Mouse (Mus musculus) lung, postnatal 0 days (tissue): ENCODE results near the gene Clip1. TPM values are rescaled to one million over a fixed set of nuclear protein-coding genes. Genes with fewer than 3 reads are reported as not detected.

ENCODE experiments used
- ATAC-seq: fragments of 200-750 bp; cut with Nextera tagmentation; 2 replicates; pipeline ENCODE4 v1.8.0; 2017; ENCODE audit warnings: moderate library complexity
- DNase-seq: peaks from one replicate; pipeline ENCODE4 v3.0.0-alpha.2; 2016; ENCODE audit warnings: low spot score
- H3K27ac ChIP-seq: fragments of 300-500 bp; sonication (generic); 2 replicates; pipeline ENCODE4 v1.5.1; 2014; ENCODE audit warnings: antibody characterized with exemption, mild to moderate bottlenecking, low read length, mixed read lengths
- H3K27me3 ChIP-seq: fragments of 300-500 bp; sonication (generic); replicated peaks from 2 replicates; pipeline ENCODE4 v1.6.1; 2014; ENCODE audit warnings: low read length, mixed read lengths; ENCODE audit not compliant: insufficient read depth
- H3K36me3 ChIP-seq: fragments of 300-500 bp; sonication (generic); 2 replicates; pipeline ENCODE4 v1.6.1; 2014; ENCODE audit warnings: low read length, mixed read lengths; ENCODE audit not compliant: insufficient read depth
- H3K4me1 ChIP-seq: fragments of 300-500 bp; sonication (generic); 2 replicates; pipeline ENCODE4 v1.6.1; 2014; ENCODE audit warnings: antibody characterized with exemption, low read depth, low read length, mixed read lengths; ENCODE audit not compliant: insufficient read depth
- H3K4me2 ChIP-seq: fragments of 300-500 bp; sonication (generic); replicated peaks from 2 replicates; pipeline ENCODE4 v1.6.1; 2014; ENCODE audit warnings: low read depth, mild to moderate bottlenecking, low read length, moderate library complexity, mixed read lengths
- H3K4me3 ChIP-seq: fragments of 300-500 bp; sonication (generic); 2 replicates; pipeline ENCODE4 v1.5.1; 2014; ENCODE audit warnings: low read depth, low read length
- H3K9ac ChIP-seq: fragments of 300-500 bp; sonication (generic); replicated peaks from 2 replicates; pipeline ENCODE4 v1.6.1; 2014; ENCODE audit warnings: low read depth, mild to moderate bottlenecking
- H3K9me3 ChIP-seq: fragments of 300-500 bp; sonication (generic); 2 replicates; pipeline ENCODE4 v1.6.1; 2016; ENCODE audit warnings: low read length, mixed read lengths
- CTCF ChIP-seq: IDR thresholded peaks from 2 replicates; pipeline ENCODE4 v1.5.1; 2016; ENCODE audit warnings: antibody characterized with exemption, mild to moderate bottlenecking
- EP300 ChIP-seq: IDR thresholded peaks from 2 replicates; pipeline ENCODE4 v1.6.1; 2016; ENCODE audit warnings: antibody characterized with exemption, mild to moderate bottlenecking, control low read depth
- WGBS: fragments of 180-500 bp; shearing (Covaris S2); extraction: QIAGEN DNeasy Blood & Tissue Kit; methylation state at CpG from one replicate; pipeline ENCODE4 v1.1.7; 2014; 5-methylcytosine and 5-hydroxymethylcytosine counted together
- polyA plus RNA-seq: library from polyadenylated mRNA; unstranded; fragments of >200 nt; fragmentation: Nextera tagmentation; extraction: Ambion mirVana; gene quantifications from 2 replicates; pipeline ENCODE4 v1.2.1, GENCODE M21; 2015

Gene Clip1
- polyA plus RNA-seq, 1 experiment from 2014 or later = 38.0 TPM

GRCm38 (mm10) chr5:123653287-123653801, 31.1 kb downstream of the Clip1 start:
- Histone ChIP-seq H3K27me3 (no peaks in the 10 kb centered on the region), H3K4me2 (no peak overlapping the region), H3K36me3 (no peaks in the 10 kb centered on the region), H3K9me3 (no peaks in the 10 kb centered on the region), H3K9ac (no peak overlapping the region), H3K4me1 (no peaks in the 10 kb centered on the region; the same call in 1 of the 2 replicates), H3K4me3 (no peak overlapping the region), H3K27ac (no peak overlapping the region)
- 85% methylated on average over 11 of the region's 11 CpGs for WGBS
- ATAC-seq (no peak), DNase-seq (no peak)
- TF ChIP-seq EP300 (no peak), CTCF (no peak)

- H3K36me3 ChIP-seq = peaks cover 2% of the 10 kb centered on the region; the same call in 1 of the 2 replicates
These were observed 33.6 kb downstream of the Clip1 start for GRCm38 (mm10) chr5:123650825-123651224.

GRCm38 (mm10) chr5:123642401-123642800, 42.0 kb downstream of the Clip1 start:
- WGBS = 95% methylated on average over 17 of the region's 17 CpGs
- peaks cover 14% of the 10 kb centered on the region; the same call in 1 of the 2 replicates for H3K36me3 ChIP-seq

More at GRCm38 (mm10) chr5:123650825-123651224, 33.6 kb downstream of the Clip1 start:
- Histone ChIP-seq H3K27ac (no peak overlapping the region), H3K27me3 (no peaks in the 10 kb centered on the region), H3K4me2 (no peak overlapping the region), H3K9me3 (no peaks in the 10 kb centered on the region), H3K4me3 (no peak overlapping the region), H3K9ac (no peak overlapping the region), H3K4me1 (no peaks in the 10 kb centered on the region)
- DNase-seq (no peak), ATAC-seq (no peak)
- TF ChIP-seq EP300 (no peak), CTCF (peak; percentile 40)
- WGBS = 74% methylated on average over 2 of the region's 2 CpGs

DNA sequence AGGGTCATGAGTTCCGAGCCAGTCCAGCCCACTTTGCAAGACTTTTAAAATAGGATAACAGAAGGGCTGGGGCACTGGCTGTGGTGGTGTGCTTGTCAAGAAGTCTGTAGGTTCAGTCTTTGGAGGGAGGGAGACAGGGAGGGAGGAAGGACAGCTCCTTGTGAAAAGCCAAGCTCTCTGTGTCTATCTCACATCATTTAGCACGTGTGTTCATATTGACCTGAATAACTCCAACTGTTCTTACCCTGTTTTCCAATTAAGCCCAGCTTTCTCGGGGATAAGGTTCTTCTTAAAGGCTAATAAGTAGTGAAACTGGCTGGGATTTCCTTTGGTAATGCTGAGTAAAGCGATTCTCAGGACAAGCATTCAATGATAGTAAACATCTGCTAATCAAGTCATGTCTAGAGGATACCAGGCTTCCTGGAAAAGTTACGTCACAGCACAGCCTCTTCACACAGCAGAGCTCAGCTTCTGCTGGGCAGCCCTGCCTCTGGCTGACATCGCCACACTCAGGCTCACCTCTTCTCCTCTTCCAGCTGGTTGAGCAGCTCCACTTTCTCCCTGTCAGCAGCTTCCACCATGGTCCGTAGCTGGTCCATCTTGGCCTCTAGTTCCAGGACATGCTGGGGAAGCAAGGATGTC, 43.0 kb downstream of the Clip1 start:
- Histone ChIP-seq H3K4me2 (no peak overlapping the region), H3K4me3 (no peak overlapping the region), H3K9ac (no peak overlapping the region), H3K9me3 (no peaks in the 10 kb centered on the region), H3K4me1 (no peaks in the 10 kb centered on the region), H3K36me3 (peaks cover 14% of the 10 kb centered on the region; the same call in 1 of the 2 replicates), H3K27ac (peak overlapping the region; percentile 28), H3K27me3 (no peaks in the 10 kb centered on the region)
- TF ChIP-seq EP300 = peak; percentile 71
- no peak for TF ChIP-seq CTCF
- peak; percentile 94 for DNase-seq
- WGBS = 49% methylated on average over 7 of the region's 7 CpGs
- peak; percentile 97 for ATAC-seq

More at GRCm38 (mm10) chr5:123642401-123642800, 42.0 kb downstream of the Clip1 start:
- Histone ChIP-seq H3K4me2 (no peak overlapping the region), H3K27me3 (no peaks in the 10 kb centered on the region), H3K4me1 (no peaks in the 10 kb centered on the region), H3K9me3 (no peaks in the 10 kb centered on the region), H3K4me3 (no peak overlapping the region), H3K9ac (no peak overlapping the region), H3K27ac (no peak overlapping the region)
- DNase-seq = no peak
- no peak for ATAC-seq
- no peak for TF ChIP-seq EP300
- peak; percentile 35 for TF ChIP-seq CTCF

DNA sequence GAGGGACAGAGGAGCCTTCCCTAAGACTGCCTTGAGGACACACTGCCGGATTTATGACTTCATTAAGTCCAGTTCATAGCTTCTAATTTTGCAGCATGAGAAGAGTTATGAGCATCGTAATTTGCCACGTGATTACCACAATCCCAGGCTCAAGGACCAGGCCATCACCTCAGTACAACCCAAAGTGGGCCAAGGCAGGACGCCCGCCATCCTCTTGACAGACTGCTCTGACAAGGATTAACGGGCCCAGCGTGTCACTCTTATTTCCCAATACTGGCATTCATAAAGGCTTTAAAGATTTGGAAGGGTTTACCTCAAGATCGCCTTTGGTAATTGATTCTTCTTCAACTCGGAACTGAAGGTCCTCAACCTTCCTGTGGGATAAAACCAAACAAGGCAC, 44.2 kb downstream of the Clip1 start:
- no peaks in the 10 kb centered on the region for H3K4me1 ChIP-seq
- H3K36me3 ChIP-seq = peaks cover 7% of the 10 kb centered on the region
- no peaks in the 10 kb centered on the region for H3K27me3 ChIP-seq
- no peak overlapping the region for H3K9ac ChIP-seq
- ATAC-seq = no peak
- WGBS = 88% methylated on average over 9 of the region's 9 CpGs
- H3K4me2 ChIP-seq = no peak overlapping the region
- no peaks in the 10 kb centered on the region for H3K9me3 ChIP-seq
- H3K27ac ChIP-seq = no peak overlapping the region
- no peak for TF ChIP-seq CTCF
- TF ChIP-seq EP300 = no peak
- no peak overlapping the region for H3K4me3 ChIP-seq
- no peak for DNase-seq

DNA sequence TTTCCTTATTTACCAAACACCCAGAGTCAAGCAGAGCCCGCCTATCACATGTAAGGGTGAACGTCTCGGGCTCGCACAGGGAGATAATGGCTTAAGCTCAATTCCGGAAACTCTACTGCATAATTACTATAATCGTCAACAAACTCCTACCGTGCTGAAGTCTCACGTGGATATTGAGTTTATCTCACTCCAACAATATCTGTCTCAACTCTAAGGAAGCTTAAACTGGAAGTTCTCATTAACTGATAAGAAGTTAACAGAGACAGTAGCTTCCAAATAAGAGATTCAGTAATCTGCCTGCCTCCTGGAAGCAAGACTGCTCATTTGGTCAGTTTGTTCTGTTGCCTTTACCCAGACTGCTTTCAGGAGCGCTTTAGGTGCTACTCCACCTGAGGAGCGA, 53.2 kb downstream of the Clip1 start:
- TF ChIP-seq CTCF = no peak
- TF ChIP-seq EP300 = no peak
- Histone ChIP-seq H3K4me1 (no peaks in the 10 kb centered on the region), H3K36me3 (peaks cover 4% of the 10 kb centered on the region; the same call in 1 of the 2 replicates), H3K9ac (no peak overlapping the region), H3K4me3 (no peak overlapping the region), H3K9me3 (no peaks in the 10 kb centered on the region), H3K27ac (no peak overlapping the region), H3K4me2 (no peak overlapping the region), H3K27me3 (no peaks in the 10 kb centered on the region)
- 86% methylated on average over 10 of the region's 10 CpGs for WGBS
- ATAC-seq = no peak
- DNase-seq = no peak
